Mouse (Mus musculus) heart, embryonic 10.5 days (tissue): Measurements from ENCODE around the gene Supt6. TPM values are rescaled to one million over a fixed set of nuclear protein-coding genes. Genes with fewer than 3 reads are reported as not detected.
"Not testable (repeated sequence)": the region's sequence is repeated elsewhere in the genome, so short reads cannot be mapped to it uniquely, and the experiment has no call there.

Experiments
- DNase-seq: peaks from one replicate; pipeline ENCODE4 v3.0.0-alpha.2; 2017; ENCODE audit warnings: low spot score
- H3K27ac ChIP-seq: fragments of 300-500 bp; sonication (generic); 2 replicates; pipeline ENCODE4 v1.5.1; 2016; ENCODE audit warnings: mild to moderate bottlenecking
- H3K27me3 ChIP-seq: fragments of 300-500 bp; sonication (generic); 2 replicates; pipeline ENCODE4 v1.6.1; 2016; ENCODE audit warnings: mild to moderate bottlenecking; ENCODE audit not compliant: poor library complexity, insufficient read depth, severe bottlenecking
- H3K36me3 ChIP-seq: fragments of 300-500 bp; sonication (generic); 2 replicates; pipeline ENCODE4 v1.6.1; 2016; ENCODE audit warnings: mild to moderate bottlenecking, moderate library complexity
- H3K4me1 ChIP-seq: fragments of 300-500 bp; sonication (generic); 2 replicates; pipeline ENCODE4 v1.6.1; 2016; ENCODE audit warnings: mild to moderate bottlenecking
- H3K4me3 ChIP-seq: fragments of 300-500 bp; sonication (generic); 2 replicates; pipeline ENCODE4 v1.5.1; 2016; ENCODE audit warnings: mild to moderate bottlenecking, moderate library complexity
- H3K9me3 ChIP-seq: fragments of 300-500 bp; sonication (generic); 2 replicates; pipeline ENCODE4 v1.6.1; 2016; ENCODE audit warnings: mild to moderate bottlenecking, moderate library complexity
- WGBS: fragments of 180-500 bp; shearing (Covaris S2); methylation state at CpG from one replicate; pipeline ENCODE4 v1.1.7; 2016; 5-methylcytosine and 5-hydroxymethylcytosine counted together
- polyA plus RNA-seq: library from polyadenylated mRNA; unstranded; fragments of >200 nt; fragmentation: Nextera tagmentation; extraction: Ambion mirVana; gene quantifications from 2 replicates; pipeline ENCODE4 v1.2.1, GENCODE M21; 2016

Gene Supt6
- polyA plus RNA-seq = 28.3 and 29.1 TPM in 2 replicates

GRCm38 (mm10) chr11:78245627-78246317 lies at the start of gene Supt6, which contains the start of gene Sdf2:
Supt6 (minus strand) TSS chr11:78245987.
Sdf2 (plus strand) TSS chr11:78245746.
- Histone ChIP-seq H3K27me3 (no peaks in the 10 kb centered on the region), H3K27ac (peak within 1 kb of the TSS; percentile 94), H3K36me3 (peaks cover 16% of the 10 kb centered on the region), H3K9me3 (no peaks in the 10 kb centered on the region), H3K4me1 (peaks cover 20% of the 10 kb centered on the region), H3K4me3 (peak within 1 kb of the TSS; percentile 98)
- DNase-seq = peak; percentile 98
- WGBS = under 1% methylated on average over 50 of the region's 50 CpGs

DNA sequence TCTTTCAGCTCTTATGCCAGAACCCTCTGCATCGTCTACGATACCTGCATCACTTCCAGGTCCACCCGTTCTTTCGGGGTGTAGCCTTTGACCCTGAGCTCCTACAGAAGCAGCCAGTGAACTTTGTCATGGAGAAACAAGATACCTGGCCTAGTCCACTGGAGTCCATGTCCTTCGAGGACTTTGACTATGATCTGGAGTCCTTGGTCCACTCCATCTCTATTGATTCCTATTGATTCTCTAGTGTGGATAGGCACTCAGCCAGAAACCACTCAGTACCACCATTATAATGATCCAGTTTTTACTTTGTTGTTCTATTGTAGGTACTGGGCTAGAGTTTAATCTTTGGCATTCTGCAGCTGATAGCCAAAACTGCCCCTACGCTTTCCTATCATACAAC lies 48.8 kb upstream of the Supt6 start:
- Histone ChIP-seq H3K9me3 (no peaks in the 10 kb centered on the region), H3K27me3 (no peaks in the 10 kb centered on the region), H3K4me1 (no peaks in the 10 kb centered on the region), H3K36me3 (peaks cover 39% of the 10 kb centered on the region), H3K4me3 (no peak overlapping the region), H3K27ac (no peak overlapping the region)
- WGBS = 90% methylated on average over 6 of the region's 6 CpGs
- no peak for DNase-seq

GRCm38 (mm10) chr11:78290654-78291053 lies 44.9 kb upstream of the Supt6 start, which contains the start of gene BC030499:
BC030499 (plus strand) TSS chr11:78290841.
- 86% methylated on average over 4 of the region's 4 CpGs for WGBS
- peaks cover 76% of the 10 kb centered on the region for H3K36me3 ChIP-seq

GRCm38 (mm10) chr11:78289146-78289763 lies 43.5 kb upstream of the Supt6 start:
- H3K36me3 ChIP-seq = peaks cover 90% of the 10 kb centered on the region
- no peaks in the 10 kb centered on the region for H3K27me3 ChIP-seq
- no peak for DNase-seq
- no peak overlapping the region for H3K4me3 ChIP-seq
- WGBS = 90% methylated on average over 7 of the region's 7 CpGs
- H3K9me3 ChIP-seq = no peaks in the 10 kb centered on the region
- H3K27ac ChIP-seq = no peak overlapping the region
- no peaks in the 10 kb centered on the region for H3K4me1 ChIP-seq

More at GRCm38 (mm10) chr11:78290654-78291053, 44.9 kb upstream of the Supt6 start, which contains the start of gene BC030499:
- DNase-seq = no peak
- no peaks in the 10 kb centered on the region for H3K4me1 ChIP-seq
- H3K4me3 ChIP-seq = no peak within 1 kb of the TSS
- no peak within 1 kb of the TSS for H3K27ac ChIP-seq
- H3K27me3 ChIP-seq = no peaks in the 10 kb centered on the region
- H3K9me3 ChIP-seq = no peaks in the 10 kb centered on the region

DNA sequence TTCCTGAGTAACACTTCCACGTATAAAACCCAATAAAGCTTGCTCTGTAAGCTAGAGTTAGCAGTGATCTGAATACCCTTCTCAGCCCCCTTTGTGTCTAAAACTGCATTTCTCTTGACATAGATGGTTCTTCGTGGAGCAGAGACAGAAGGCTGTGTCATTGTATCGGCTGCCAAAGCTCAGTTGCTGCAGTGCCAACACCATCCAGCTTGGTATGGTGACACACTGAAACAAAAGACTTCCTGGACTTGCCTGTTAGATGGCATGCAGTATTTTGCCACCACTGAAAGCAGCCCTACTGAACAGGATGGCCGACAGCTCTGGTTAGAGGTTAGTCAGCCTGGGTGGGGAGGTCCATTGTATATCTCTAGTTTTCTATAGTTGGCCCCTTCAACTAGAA lies 33.8 kb upstream of the Supt6 start:
- H3K4me1 ChIP-seq = no peaks in the 10 kb centered on the region
- no peaks in the 10 kb centered on the region for H3K9me3 ChIP-seq
- no peaks in the 10 kb centered on the region for H3K27me3 ChIP-seq
- H3K27ac ChIP-seq = no peak overlapping the region
- no peak overlapping the region for H3K4me3 ChIP-seq
- H3K36me3 ChIP-seq = peaks cover 100% of the 10 kb centered on the region
- no peak for DNase-seq
- WGBS = 91% methylated on average over 4 of the region's 4 CpGs

- H3K4me3 ChIP-seq = no peak overlapping the region
- H3K27me3 ChIP-seq = no peaks in the 10 kb centered on the region
- H3K4me1 ChIP-seq = no peaks in the 10 kb centered on the region
- H3K9me3 ChIP-seq = no peaks in the 10 kb centered on the region
- peaks cover 100% of the 10 kb centered on the region for H3K36me3 ChIP-seq
- 80% methylated on average over 7 of the region's 7 CpGs for WGBS
- H3K27ac ChIP-seq = no peak overlapping the region
- no peak for DNase-seq
Observed at GRCm38 (mm10) chr11:78278853-78279252, 33.1 kb upstream of the Supt6 start.

DNA sequence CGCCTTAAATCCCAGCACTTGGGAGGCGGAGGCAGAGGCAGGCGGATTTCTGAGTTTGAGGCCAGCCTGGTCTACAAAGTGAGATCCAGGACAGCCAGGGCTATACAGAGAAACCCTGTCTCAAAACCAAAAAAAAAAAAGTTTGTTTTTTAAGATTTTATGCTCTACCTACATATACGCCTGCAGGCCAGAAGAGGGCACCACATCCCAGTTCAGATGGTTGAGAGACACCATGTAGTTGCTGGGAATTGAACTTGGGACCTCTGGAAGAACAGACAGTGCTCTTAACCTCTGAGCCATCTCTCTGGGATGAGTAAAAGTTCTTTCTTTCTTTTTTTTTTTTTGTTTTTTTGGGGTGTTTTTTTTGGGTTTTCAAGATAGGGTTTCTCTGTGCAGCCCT lies 30.4 kb upstream of the Supt6 start:
- not testable (repeated sequence) for H3K9me3 ChIP-seq, H3K27me3 ChIP-seq, H3K27ac ChIP-seq, H3K4me3 ChIP-seq, DNase-seq, H3K4me1 ChIP-seq
- WGBS = 93% methylated on average over 4 of the region's 4 CpGs
- peaks cover 100% of the 10 kb centered on the region for H3K36me3 ChIP-seq

GRCm38 (mm10) chr11:78275596-78275995 lies 29.8 kb upstream of the Supt6 start:
- DNase-seq = no peak
- H3K27me3 ChIP-seq = no peaks in the 10 kb centered on the region
- WGBS = 92% methylated on average over 1 of the region's 1 CpGs
- peaks cover 100% of the 10 kb centered on the region for H3K36me3 ChIP-seq
- no peak overlapping the region for H3K4me3 ChIP-seq
- no peaks in the 10 kb centered on the region for H3K9me3 ChIP-seq
- no peak overlapping the region for H3K27ac ChIP-seq
- H3K4me1 ChIP-seq = 0 out of 2 replicates have a peak, but pooled peaks cover 5% of the 10 kb centered on the region

GRCm38 (mm10) chr11:78271986-78272385 lies 26.2 kb upstream of the Supt6 start:
- WGBS = 93% methylated on average over 13 of the region's 13 CpGs
- H3K27ac ChIP-seq = no peak overlapping the region
- peaks cover 99% of the 10 kb centered on the region for H3K36me3 ChIP-seq
- H3K9me3 ChIP-seq = no peaks in the 10 kb centered on the region
- DNase-seq = no peak
- H3K4me3 ChIP-seq = no peak overlapping the region
- no peaks in the 10 kb centered on the region for H3K27me3 ChIP-seq
- H3K4me1 ChIP-seq = 0 out of 2 replicates have a peak, but pooled peaks cover 5% of the 10 kb centered on the region

- Histone ChIP-seq H3K4me3 (no peak overlapping the region), H3K4me1 (peaks cover 12% of the 10 kb centered on the region), H3K27me3 (no peaks in the 10 kb centered on the region), H3K9me3 (no peaks in the 10 kb centered on the region), H3K27ac (no peak overlapping the region), H3K36me3 (peaks cover 74% of the 10 kb centered on the region)
- 90% methylated on average over 6 of the region's 6 CpGs for WGBS
- DNase-seq = no peak
Observed at GRCm38 (mm10) chr11:78265571-78265970, 19.8 kb upstream of the Supt6 start.

DNA sequence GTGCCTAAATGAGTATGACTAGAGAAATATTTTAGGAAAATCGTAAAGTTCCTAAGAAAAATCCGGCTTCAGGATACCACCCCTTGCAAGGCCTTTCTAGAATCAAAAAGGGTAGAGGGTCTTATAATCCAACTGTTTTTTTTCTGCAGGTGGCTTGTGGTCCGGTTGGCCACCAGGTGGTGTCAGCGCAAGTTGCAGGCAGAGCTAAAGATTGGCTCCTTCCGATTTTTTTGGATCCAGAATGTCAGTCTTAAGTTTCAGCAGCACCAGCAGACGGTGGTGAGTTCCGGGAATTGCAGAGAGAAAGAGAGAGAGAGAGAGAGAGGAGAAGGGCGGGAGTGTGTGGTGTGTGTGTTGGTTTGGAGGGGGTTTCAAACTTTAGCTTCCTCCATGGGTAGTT lies 16.8 kb upstream of the Supt6 start:
- WGBS = 2% methylated on average over 8 of the region's 8 CpGs
- Histone ChIP-seq H3K4me3 (peak overlapping the region; percentile 85), H3K27me3 (peaks cover 12% of the 10 kb centered on the region; the same call in 1 of the 2 replicates), H3K36me3 (peaks cover 45% of the 10 kb centered on the region), H3K4me1 (peaks cover 12% of the 10 kb centered on the region), H3K9me3 (no peaks in the 10 kb centered on the region), H3K27ac (no peak overlapping the region)
- DNase-seq = no peak

- no peaks in the 10 kb centered on the region for H3K9me3 ChIP-seq
- H3K4me1 ChIP-seq = peaks cover 12% of the 10 kb centered on the region
- peak within 1 kb of the TSS; percentile 85 for H3K4me3 ChIP-seq
- H3K27me3 ChIP-seq = peaks cover 12% of the 10 kb centered on the region; the same call in 1 of the 2 replicates
- WGBS = under 1% methylated on average over 115 of the region's 115 CpGs
- peaks cover 36% of the 10 kb centered on the region for H3K36me3 ChIP-seq
- peak; percentile 96 for DNase-seq
- H3K27ac ChIP-seq = peak within 1 kb of the TSS; percentile 94
Observed at GRCm38 (mm10) chr11:78261380-78262352, 15.9 kb upstream of the Supt6 start, which contains the start of gene 2610507B11Rik. 2610507B11Rik (plus strand) TSS chr11:78261752.
